Mouse (Mus musculus) adrenal gland, adult 2 months (tissue): ENCODE results near the gene Snrk. TPM values are rescaled to one million over a fixed set of nuclear protein-coding genes. Genes with fewer than 3 reads are reported as not detected.

ENCODE experiments used
- DNase-seq: peaks from one replicate; pipeline ENCODE4 v3.0.0; 2021
- long read RNA-seq: library from polyadenylated mRNA; stranded (forward); transcript quantifications from one replicate; pipeline ENCODE4 v2.0.0, GENCODE M21; 2021
- polyA plus RNA-seq: library from polyadenylated mRNA; depleted of rRNA; stranded (reverse); fragments of >200 nt; gene quantifications from 2 replicates; pipeline ENCODE4 v1.2.3, GENCODE M21; 2012; rRNA removed
- total RNA-seq, 2 experiments: library from RNA; stranded (reverse); gene quantifications; 2 replicates each; pipeline ENCODE4 v1.2.3; 2021

The Snrk gene
- total RNA-seq: 100 to 1,000 TPM; 183 to 230 TPM
- 114 and 115 TPM in 2 replicates for polyA plus RNA-seq
- long read RNA-seq, full-length matches to known transcripts: 23 of 107 reads
- long read RNA-seq, partial matches to known transcripts: 4 of 107 reads
- long read RNA-seq, other reads (novel, unspliced or antisense): 80 of 107 reads

- DNase-seq: peak; percentile 94
These were observed at the start of gene Snrk for GRCm38 (mm10) chr9:122117112-122117616. TSS of gene Snrk (plus strand) at chr9:122117266.

GRCm38 (mm10) chr9:122067654-122068053 is 49.4 kb upstream of the Snrk start:
- peak; percentile 66 for DNase-seq

- DNase-seq: no peak
These were observed 47.4 kb upstream of the Snrk start for GRCm38 (mm10) chr9:122069560-122070174.

- no peak for DNase-seq
These were observed 43.1 kb upstream of the Snrk start for GRCm38 (mm10) chr9:122073980-122074379.

- no peak for DNase-seq
These were observed 42.5 kb upstream of the Snrk start for GRCm38 (mm10) chr9:122074575-122074974.

- no peak for DNase-seq
These were observed 38.6 kb upstream of the Snrk start for GRCm38 (mm10) chr9:122078456-122078855.

GRCm38 (mm10) chr9:122083698-122084097 is 33.4 kb upstream of the Snrk start:
- no peak for DNase-seq

GRCm38 (mm10) chr9:122084175-122084574 is 32.9 kb upstream of the Snrk start:
- peak; percentile 76 for DNase-seq

GRCm38 (mm10) chr9:122084636-122085035 is 32.4 kb upstream of the Snrk start:
- peak; percentile 36 for DNase-seq

GRCm38 (mm10) chr9:122085055-122085454 is 32.0 kb upstream of the Snrk start:
- DNase-seq: peak; percentile 62

GRCm38 (mm10) chr9:122085550-122086205 is 31.4 kb upstream of the Snrk start:
- DNase-seq: no peak

- DNase-seq: no peak
These were observed 30.0 kb upstream of the Snrk start for GRCm38 (mm10) chr9:122087086-122087485.

GRCm38 (mm10) chr9:122091171-122091570 is 25.9 kb upstream of the Snrk start:
- no peak for DNase-seq

GRCm38 (mm10) chr9:122091782-122092228 is 25.3 kb upstream of the Snrk start:
- DNase-seq: no peak

- DNase-seq: no peak
These were observed 22.9 kb upstream of the Snrk start for GRCm38 (mm10) chr9:122094171-122094570.

GRCm38 (mm10) chr9:122096822-122097511 is 20.1 kb upstream of the Snrk start:
- DNase-seq: no peak

- DNase-seq: no peak
These were observed 19.5 kb upstream of the Snrk start for GRCm38 (mm10) chr9:122097535-122097934.

GRCm38 (mm10) chr9:122100584-122101127 is 16.4 kb upstream of the Snrk start:
- no peak for DNase-seq

GRCm38 (mm10) chr9:122101196-122101595 is 15.9 kb upstream of the Snrk start:
- no peak for DNase-seq

GRCm38 (mm10) chr9:122103550-122104284 is 13.3 kb upstream of the Snrk start:
- DNase-seq: no peak

GRCm38 (mm10) chr9:122104285-122104829 is 12.7 kb upstream of the Snrk start:
- no peak for DNase-seq
